Mouse (Mus musculus) WW6 (cell line): ENCODE data around the gene Cd300e.

Source experiments
- DNase-seq: peaks from one replicate; pipeline ENCODE4 v3.0.0-alpha.2; 2013; ENCODE audit warnings: low read depth, low spot score

The Cd300e gene

DNA sequence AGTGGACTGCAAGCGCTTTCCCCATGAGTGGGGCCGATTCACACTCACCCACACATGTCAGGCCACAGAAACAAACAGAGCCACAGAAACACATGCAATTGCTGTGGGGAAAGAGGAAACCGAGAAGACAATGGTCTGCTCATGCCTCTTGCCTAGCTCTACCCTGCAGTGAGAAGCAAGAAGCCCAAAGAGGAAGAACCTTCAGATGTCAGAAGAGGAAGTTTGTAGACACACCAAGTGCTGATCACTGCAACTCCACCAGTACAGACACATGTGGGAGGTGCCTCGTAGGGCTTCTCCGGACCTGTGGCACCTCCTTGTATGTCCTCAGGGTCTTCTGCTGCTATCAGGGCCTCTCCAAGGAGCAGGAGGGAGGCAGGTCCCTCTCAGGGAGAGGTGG is 57.9 kb downstream of the Cd300e start:
- DNase-seq = no peak
